Mouse (Mus musculus) liver, embryonic 12.5 days (tissue): Measurements from ENCODE around the gene Rmnd5a. TPM values are rescaled to one million over a fixed set of nuclear protein-coding genes. Genes with fewer than 3 reads are reported as not detected.
"Not testable (repeated sequence)": the region's sequence is repeated elsewhere in the genome, so short reads cannot be mapped to it uniquely, and the experiment has no call there.

Experiments
- ATAC-seq: fragments of 200-750 bp; cut with Nextera tagmentation; 2 replicates; pipeline ENCODE4 v1.8.0; 2017; ENCODE audit warnings: moderate number of reproducible peaks, mild to moderate bottlenecking, moderate library complexity
- H3K27ac ChIP-seq: fragments of 300-500 bp; sonication (generic); 2 replicates; pipeline ENCODE4 v1.5.1; 2016; ENCODE audit warnings: mild to moderate bottlenecking
- H3K27me3 ChIP-seq: fragments of 300-500 bp; sonication (generic); replicated peaks from 2 replicates; pipeline ENCODE4 v1.6.1; 2016; ENCODE audit warnings: mild to moderate bottlenecking, moderate library complexity
- H3K36me3 ChIP-seq: fragments of 300-500 bp; sonication (generic); 2 replicates; pipeline ENCODE4 v1.6.1; 2016; ENCODE audit warnings: mild to moderate bottlenecking, moderate library complexity
- H3K4me1 ChIP-seq: fragments of 300-500 bp; sonication (generic); 2 replicates; pipeline ENCODE4 v1.6.1; 2016
- H3K4me2 ChIP-seq: fragments of 300-500 bp; sonication (generic); 2 replicates; pipeline ENCODE4 v1.6.1; 2016; ENCODE audit warnings: mild to moderate bottlenecking, moderate library complexity
- H3K4me3 ChIP-seq: fragments of 300-500 bp; sonication (generic); 2 replicates; pipeline ENCODE4 v1.5.1; 2016; ENCODE audit warnings: mild to moderate bottlenecking, moderate library complexity
- H3K9ac ChIP-seq: fragments of 300-500 bp; sonication (generic); 2 replicates; pipeline ENCODE4 v1.6.1; 2016; ENCODE audit warnings: mild to moderate bottlenecking, moderate library complexity
- H3K9me3 ChIP-seq: fragments of 300-500 bp; sonication (generic); replicated peaks from 2 replicates; pipeline ENCODE4 v1.6.1; 2016; ENCODE audit warnings: mild to moderate bottlenecking, moderate library complexity
- WGBS: fragments of 180-500 bp; shearing (Covaris S2); methylation state at CpG from one replicate; pipeline ENCODE4 v1.1.7; 2016; ENCODE audit not compliant: insufficient replicate concordance; 5-methylcytosine and 5-hydroxymethylcytosine counted together
- polyA plus RNA-seq: library from polyadenylated mRNA; unstranded; fragments of >200 nt; fragmentation: Nextera tagmentation; extraction: Ambion mirVana; gene quantifications from 2 replicates; pipeline ENCODE4 v1.2.1, GENCODE M21; 2016

Rmnd5a gene
- 11.6 and 12.3 TPM in 2 replicates for polyA plus RNA-seq

DNA sequence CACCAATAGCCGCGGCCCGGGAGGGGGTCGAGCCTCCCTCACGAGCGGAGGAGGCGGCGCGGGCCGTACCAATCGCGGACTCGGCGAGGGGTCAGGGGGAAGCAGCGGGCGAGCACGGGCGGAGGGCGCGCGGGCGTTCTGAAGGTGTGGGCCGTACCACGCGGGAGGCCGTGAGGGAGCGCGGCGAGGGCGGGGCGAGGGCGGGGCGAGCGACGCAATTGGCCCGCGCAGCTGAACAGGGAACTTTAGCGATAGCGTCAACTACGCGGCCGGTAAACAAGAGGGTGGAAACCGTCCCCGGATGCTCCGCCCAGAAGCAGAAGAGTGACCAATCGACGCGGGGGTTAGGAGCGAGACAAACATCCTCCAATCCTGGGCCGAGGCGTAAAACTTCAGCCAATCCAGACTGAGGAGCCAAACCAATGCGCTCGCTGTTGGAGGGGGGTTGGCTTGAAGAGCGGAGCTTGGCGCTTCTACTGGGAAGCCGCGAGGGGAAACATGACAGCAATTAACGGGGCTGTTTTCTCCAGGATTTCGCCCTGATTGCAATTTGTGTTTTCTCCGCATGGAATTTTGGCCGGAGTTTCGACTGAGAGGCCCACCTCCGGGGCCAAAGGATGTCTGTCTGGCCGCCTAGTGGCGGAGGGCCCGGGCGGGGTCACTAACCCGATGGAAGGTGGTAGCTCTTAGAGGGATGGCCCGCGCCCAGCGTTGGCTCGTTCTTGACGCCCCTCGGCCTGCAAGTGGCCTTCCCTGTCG, at the start of gene Rmnd5a:
Gene Rmnd5a, minus strand, starts transcription at position 146 of the 759 bp plus-strand sequence.
- WGBS = under 1% methylated on average over 74 of the region's 75 CpGs
- Histone ChIP-seq H3K9me3 (no peaks in the 10 kb centered on the region), H3K4me3 (peak within 1 kb of the TSS; percentile 99), H3K36me3 (no peaks in the 10 kb centered on the region), H3K27ac (peak within 1 kb of the TSS; percentile 96), H3K4me2 (peak within 1 kb of the TSS; percentile 96), H3K27me3 (no peaks in the 10 kb centered on the region), H3K4me1 (peaks cover 53% of the 10 kb centered on the region), H3K9ac (peak within 1 kb of the TSS; percentile 99)
- ATAC-seq = peak; percentile 97

DNA sequence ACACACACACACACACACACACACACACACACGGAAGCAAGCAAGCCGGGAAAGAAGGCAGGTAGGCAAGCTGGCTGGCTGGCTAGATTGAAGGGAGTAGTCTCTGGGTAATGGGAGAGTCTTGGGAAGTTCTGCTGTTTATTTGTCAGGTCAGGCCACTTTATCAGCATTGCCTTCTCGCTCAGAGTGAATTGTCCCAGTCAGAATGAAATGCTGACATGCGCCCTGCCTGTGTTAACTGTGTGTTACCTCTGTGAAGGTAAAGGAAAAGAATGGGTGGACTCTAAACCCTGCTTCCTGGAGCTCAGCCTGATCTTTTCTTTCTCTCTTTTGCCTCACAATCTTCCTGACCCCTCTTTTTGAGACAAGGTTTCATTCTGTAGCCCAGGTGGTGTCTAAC, 47.5 kb upstream of the Rmnd5a start:
- Histone ChIP-seq H3K4me3 (no peak overlapping the region), H3K27me3 (0 out of 2 replicates have a peak, but pooled peaks cover 7% of the 10 kb centered on the region), H3K27ac (0 out of 2 replicates have a peak overlapping the region, but pooled peaks have one; percentile 37), H3K9ac (no peak overlapping the region), H3K36me3 (no peaks in the 10 kb centered on the region), H3K9me3 (no peaks in the 10 kb centered on the region), H3K4me2 (no peak overlapping the region), H3K4me1 (no peaks in the 10 kb centered on the region)
- no peak for ATAC-seq
- WGBS = 49% methylated on average over 3 of the region's 4 CpGs

DNA sequence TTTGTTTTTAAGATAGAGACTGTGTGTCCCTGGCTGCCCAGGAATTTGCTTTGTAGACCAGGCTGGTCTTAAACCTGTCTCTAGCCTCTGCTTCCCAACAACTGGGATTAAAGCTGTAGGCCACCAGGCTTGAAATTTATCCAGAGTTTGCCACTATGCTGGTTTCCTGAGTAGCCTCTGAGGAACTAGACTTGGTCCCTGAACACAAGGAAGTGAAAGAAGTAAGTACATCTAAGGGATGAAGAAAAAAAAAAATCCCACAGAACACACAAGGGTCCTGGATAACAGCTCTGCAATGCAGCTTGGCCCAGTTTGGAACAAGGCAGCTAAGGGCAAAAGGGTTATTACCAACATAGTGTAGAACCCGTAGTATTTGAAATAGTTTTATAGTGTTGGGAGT, 46.4 kb upstream of the Rmnd5a start:
- H3K4me1 ChIP-seq = no peaks in the 10 kb centered on the region
- no peak overlapping the region for H3K4me2 ChIP-seq
- no peak for ATAC-seq
- H3K9ac ChIP-seq = no peak overlapping the region
- H3K27me3 ChIP-seq = no peaks in the 10 kb centered on the region
- 69% methylated on average over 1 of the region's 1 CpGs for WGBS
- no peaks in the 10 kb centered on the region for H3K36me3 ChIP-seq
- H3K4me3 ChIP-seq = no peak overlapping the region
- H3K27ac ChIP-seq = no peak overlapping the region
- H3K9me3 ChIP-seq = no peaks in the 10 kb centered on the region

DNA sequence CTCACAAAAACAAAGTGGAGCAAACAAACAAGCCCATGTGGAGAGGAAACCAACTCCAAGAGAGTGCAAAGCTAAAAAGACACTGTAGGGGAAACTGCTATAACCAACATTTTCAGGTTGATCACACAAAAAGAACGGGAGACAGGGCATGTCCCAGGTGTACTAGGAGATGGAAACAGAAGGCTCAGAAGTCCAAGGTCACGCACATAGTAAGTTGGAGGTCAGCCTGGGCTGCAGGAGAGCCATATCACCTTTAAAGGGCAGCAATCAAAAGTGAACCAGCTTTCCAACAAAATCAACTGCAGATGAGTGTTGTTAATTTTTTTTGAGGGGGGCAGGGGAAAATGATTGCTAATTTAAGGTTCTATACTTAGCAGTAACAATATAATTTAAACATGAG, 45.8 kb upstream of the Rmnd5a start:
- H3K27ac ChIP-seq = no peak overlapping the region
- ATAC-seq = no peak
- no peak overlapping the region for H3K4me3 ChIP-seq
- no peaks in the 10 kb centered on the region for H3K36me3 ChIP-seq
- no peak overlapping the region for H3K9ac ChIP-seq
- H3K9me3 ChIP-seq = no peaks in the 10 kb centered on the region
- no peak overlapping the region for H3K4me2 ChIP-seq
- no peaks in the 10 kb centered on the region for H3K27me3 ChIP-seq
- 42% methylated on average over 2 of the region's 2 CpGs for WGBS
- H3K4me1 ChIP-seq = no peaks in the 10 kb centered on the region

DNA sequence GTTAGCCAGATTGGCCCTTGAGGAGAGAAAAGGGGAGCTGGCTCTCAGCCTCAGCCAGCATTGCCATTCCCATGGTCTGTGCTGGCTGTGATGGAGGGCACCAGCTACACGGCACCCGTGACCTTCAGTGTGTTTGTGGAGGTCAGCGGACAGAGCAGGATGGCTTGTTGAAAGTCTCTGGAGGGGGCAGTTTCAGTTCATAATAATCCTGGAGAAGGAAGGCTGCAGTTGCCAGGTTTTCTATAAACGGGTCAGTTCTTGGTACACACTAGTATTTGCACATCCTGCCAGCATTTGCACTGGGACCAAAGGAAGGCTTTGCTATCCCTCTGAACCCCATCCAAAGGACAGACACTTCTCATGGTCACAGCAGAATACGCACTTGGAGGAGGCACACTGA, 44.8 kb upstream of the Rmnd5a start:
- no peaks in the 10 kb centered on the region for H3K27me3 ChIP-seq
- no peak overlapping the region for H3K9ac ChIP-seq
- 75% methylated on average over 5 of the region's 5 CpGs for WGBS

DNA sequence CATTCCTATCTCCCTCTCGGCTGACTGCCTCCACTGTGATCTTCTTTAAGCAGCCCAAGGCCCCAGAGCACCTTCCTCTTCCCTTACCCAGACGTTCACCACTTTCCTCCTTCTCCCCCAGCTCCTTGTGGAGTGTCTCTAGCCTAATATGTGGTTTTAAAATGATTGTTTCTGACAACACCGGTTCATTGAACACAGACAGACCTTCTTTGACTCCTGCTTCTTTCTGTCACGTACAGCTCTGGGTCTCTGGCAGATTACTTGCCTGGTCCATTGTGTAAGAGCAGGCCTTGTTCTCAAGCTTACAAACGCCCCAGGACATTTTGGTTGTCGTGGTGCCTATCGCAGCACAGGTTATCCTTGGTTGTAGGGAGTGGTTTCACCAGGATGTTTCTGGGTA, 40.7 kb upstream of the Rmnd5a start:
- Histone ChIP-seq H3K9ac (no peak overlapping the region), H3K4me2 (no peak overlapping the region), H3K9me3 (no peaks in the 10 kb centered on the region), H3K4me3 (no peak overlapping the region), H3K27ac (no peak overlapping the region), H3K4me1 (peaks cover 6% of the 10 kb centered on the region; the same call in 1 of the 2 replicates), H3K27me3 (no peaks in the 10 kb centered on the region), H3K36me3 (no peaks in the 10 kb centered on the region)
- no peak for ATAC-seq
- WGBS = 69% methylated on average over 7 of the region's 7 CpGs

More for the DNA sequence above, 44.8 kb upstream of the Rmnd5a start:
- Histone ChIP-seq H3K27ac (no peak overlapping the region), H3K4me2 (no peak overlapping the region), H3K9me3 (no peaks in the 10 kb centered on the region), H3K4me1 (no peaks in the 10 kb centered on the region), H3K36me3 (no peaks in the 10 kb centered on the region), H3K4me3 (no peak overlapping the region)
- ATAC-seq = no peak

DNA sequence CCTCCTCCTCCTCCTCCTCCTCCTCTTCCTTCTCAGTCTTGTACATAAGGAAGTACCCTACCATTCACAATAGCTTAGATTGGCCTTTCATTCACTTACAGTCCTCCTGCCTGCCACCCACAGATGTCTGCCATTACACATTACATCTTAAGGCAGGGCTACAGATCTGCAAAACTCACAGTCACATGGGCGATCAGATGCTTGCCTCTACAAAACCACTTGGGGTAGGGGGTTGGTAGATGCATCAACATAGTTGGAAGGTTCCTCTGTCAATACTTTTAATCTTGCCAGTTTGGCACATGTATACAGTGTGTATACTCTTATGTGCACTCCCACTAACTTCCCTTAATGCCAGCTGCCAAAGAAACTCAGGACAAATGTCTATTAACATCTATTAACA, 39.7 kb upstream of the Rmnd5a start:
- Histone ChIP-seq H3K36me3 (no peaks in the 10 kb centered on the region), H3K4me1 (peaks cover 6% of the 10 kb centered on the region; the same call in 1 of the 2 replicates), H3K9ac (no peak overlapping the region), H3K4me3 (no peak overlapping the region), H3K27me3 (no peaks in the 10 kb centered on the region), H3K9me3 (no peaks in the 10 kb centered on the region), H3K27ac (no peak overlapping the region), H3K4me2 (no peak overlapping the region)
- no peak for ATAC-seq
- 70% methylated on average over 1 of the region's 1 CpGs for WGBS

DNA sequence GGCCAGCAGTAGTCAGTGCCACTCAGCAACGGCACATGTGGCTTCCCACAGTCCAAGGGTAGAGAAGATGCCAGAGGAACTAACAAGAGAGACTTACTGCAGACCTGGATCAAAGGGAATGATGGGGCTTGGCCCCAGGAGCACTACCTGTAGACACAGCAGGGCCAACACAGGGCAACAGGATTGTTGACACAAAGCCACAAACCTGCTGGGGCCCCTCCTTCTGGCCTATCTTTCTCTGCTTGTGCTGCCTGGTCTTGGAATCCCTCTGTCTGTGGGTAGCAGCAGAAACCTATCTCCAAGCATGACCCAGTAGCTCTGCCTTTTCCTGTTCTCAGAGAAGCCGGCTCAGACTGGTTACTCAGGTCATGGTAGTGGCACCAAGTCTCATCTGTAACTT, 39.2 kb upstream of the Rmnd5a start:
- H3K27ac ChIP-seq, H3K4me3 ChIP-seq, H3K9me3 ChIP-seq, H3K36me3 ChIP-seq, H3K4me1 ChIP-seq, H3K4me2 ChIP-seq, H3K9ac ChIP-seq, H3K27me3 ChIP-seq: not testable (repeated sequence)
- peak; percentile 68; the same call in 1 of the 2 replicates for ATAC-seq
- WGBS = 68% methylated on average over 2 of the region's 2 CpGs

DNA sequence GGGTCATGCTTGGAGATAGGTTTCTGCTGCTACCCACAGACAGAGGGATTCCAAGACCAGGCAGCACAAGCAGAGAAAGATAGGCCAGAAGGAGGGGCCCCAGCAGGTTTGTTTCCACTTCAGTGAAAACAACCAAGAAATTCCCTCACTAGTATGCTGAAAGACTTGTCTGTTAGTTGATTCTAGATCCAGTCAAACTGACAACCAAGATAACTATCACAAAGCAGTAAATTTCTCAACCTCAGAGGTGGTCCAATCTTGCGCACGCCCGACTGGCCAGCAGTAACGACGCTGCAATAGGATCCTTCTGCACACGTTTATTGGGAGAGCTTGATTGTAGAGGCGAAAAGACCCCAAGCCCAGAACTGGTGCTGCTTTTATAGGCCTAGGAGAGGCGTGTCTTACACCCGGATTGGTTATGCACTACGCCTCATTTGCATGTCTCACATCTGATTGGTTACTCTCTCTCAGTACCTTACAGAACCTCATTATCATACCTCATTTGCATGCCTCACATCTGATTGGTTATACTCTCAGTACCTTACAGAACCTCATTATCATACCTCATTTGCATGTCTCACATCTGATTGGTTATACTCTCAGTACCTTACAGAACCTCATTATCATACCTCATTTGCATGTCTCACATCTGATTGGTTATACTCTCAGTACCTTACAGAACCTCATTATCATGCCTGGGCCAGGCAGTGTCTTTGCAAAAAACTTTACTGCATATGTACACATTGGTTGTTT, 38.6 kb upstream of the Rmnd5a start:
- H3K36me3 ChIP-seq, H3K4me2 ChIP-seq, H3K9me3 ChIP-seq, ATAC-seq, H3K4me1 ChIP-seq, H3K9ac ChIP-seq, H3K27ac ChIP-seq, H3K27me3 ChIP-seq, H3K4me3 ChIP-seq: not testable (repeated sequence)
- 90% methylated on average over 10 of the region's 10 CpGs for WGBS

DNA sequence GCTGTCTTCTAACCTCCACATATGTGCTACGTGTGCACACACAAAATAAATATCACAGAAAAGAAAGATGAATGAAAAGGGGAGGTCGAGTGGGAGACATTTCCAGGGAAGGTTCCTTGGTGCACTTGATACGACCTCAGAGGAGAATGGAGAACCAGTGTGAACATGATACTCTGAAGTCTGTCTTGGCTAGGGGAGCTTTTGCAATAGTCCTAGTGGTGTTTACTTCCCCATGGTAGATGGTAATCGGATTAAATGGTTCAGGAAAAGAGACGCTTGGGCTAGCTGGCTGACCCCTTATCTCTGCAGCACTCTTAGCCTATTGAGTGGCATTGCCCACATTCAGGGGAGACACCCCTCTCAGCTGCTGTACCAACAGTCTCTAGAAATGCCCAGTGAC, 36.3 kb upstream of the Rmnd5a start:
- H3K9me3 ChIP-seq = no peaks in the 10 kb centered on the region
- H3K4me2 ChIP-seq = no peak overlapping the region
- no peaks in the 10 kb centered on the region for H3K27me3 ChIP-seq
- no peak overlapping the region for H3K9ac ChIP-seq
- peaks cover 11% of the 10 kb centered on the region; the same call in 1 of the 2 replicates for H3K4me1 ChIP-seq
- no peak overlapping the region for H3K27ac ChIP-seq
- no peaks in the 10 kb centered on the region for H3K36me3 ChIP-seq
- 43% methylated on average over 5 of the region's 5 CpGs for WGBS
- no peak overlapping the region for H3K4me3 ChIP-seq
- no peak for ATAC-seq

DNA sequence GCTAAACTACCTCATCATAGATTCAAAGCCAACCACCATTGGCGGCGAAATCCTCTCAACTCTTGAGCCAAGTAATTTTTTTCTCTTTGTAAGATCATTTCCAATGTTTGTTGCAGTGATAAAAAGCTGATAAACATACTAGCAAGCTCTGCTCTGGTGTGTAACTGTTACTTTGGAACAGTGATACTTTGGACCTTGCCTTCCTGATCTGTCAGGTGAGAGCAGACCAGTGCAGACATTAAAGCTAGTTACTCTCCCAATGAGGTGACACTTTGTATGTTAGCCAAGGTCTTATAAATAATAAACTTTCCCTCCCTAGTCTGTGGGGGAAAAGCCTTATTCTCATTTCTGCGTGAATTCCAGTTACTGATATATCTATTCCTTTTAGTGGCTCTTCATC, 35.2 kb upstream of the Rmnd5a start:
- Histone ChIP-seq H3K4me3 (no peak overlapping the region), H3K27me3 (no peaks in the 10 kb centered on the region), H3K9ac (no peak overlapping the region), H3K4me2 (no peak overlapping the region), H3K36me3 (no peaks in the 10 kb centered on the region), H3K4me1 (peaks cover 11% of the 10 kb centered on the region; the same call in 1 of the 2 replicates), H3K9me3 (no peaks in the 10 kb centered on the region), H3K27ac (no peak overlapping the region)
- no peak for ATAC-seq
- WGBS = 68% methylated on average over 3 of the region's 3 CpGs

DNA sequence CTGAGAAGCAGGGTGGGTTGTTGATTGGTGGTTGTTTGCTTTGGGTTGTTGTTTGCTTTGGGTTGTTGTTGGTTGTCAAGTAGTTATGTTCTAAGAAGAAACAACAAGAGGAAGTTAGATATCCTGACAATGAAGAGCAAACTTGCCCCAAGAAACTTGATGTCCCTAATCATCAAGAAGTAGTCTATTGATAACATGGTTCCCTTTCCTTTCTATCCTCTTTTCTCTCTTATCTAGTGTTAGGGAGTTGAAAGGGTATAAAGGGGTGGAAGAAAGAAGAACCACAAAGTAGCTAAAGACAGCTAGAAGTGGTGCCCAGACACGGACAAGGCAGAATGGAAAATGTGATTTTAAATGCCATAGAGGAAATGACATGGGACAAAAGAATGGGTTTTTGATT, 32.3 kb upstream of the Rmnd5a start:
- H3K4me2 ChIP-seq = no peak overlapping the region
- no peaks in the 10 kb centered on the region for H3K36me3 ChIP-seq
- 0 out of 2 replicates have a peak, but pooled peaks cover 5% of the 10 kb centered on the region for H3K4me1 ChIP-seq
- 11% methylated on average over 1 of the region's 1 CpGs for WGBS
- H3K27me3 ChIP-seq = no peaks in the 10 kb centered on the region
- no peaks in the 10 kb centered on the region for H3K9me3 ChIP-seq
- no peak overlapping the region for H3K4me3 ChIP-seq
- H3K27ac ChIP-seq = no peak overlapping the region
- no peak for ATAC-seq
- H3K9ac ChIP-seq = no peak overlapping the region
